Mouse (Mus musculus) left cerebral cortex, postnatal 36 days (tissue): ENCODE measurements around the gene 4931428L18Rik. TPM values are rescaled to one million over a fixed set of nuclear protein-coding genes. Genes with fewer than 3 reads are reported as not detected.
"Not testable (repeated sequence)": the region's sequence is repeated elsewhere in the genome, so short reads cannot be mapped to it uniquely, and the experiment has no call there.

Experiments used
- DNase-seq, 2 experiments: peaks; one replicate each; pipeline ENCODE4 v3.0.0; 2021 to 2022; ENCODE audit warnings: low spot score in 2 of 2, mixed read lengths in 1 of 2
- intact Hi-C: fragments of 180-260 bp; cut with DNase I; formaldehyde crosslinking; loops from one replicate; pipeline ENCODE4 v1.15.1; 2025
- total RNA-seq, 2 experiments: library from RNA; stranded (reverse); gene quantifications; 2 replicates each; pipeline ENCODE4 v1.2.3; 2021

Gene 4931428L18Rik
- total RNA-seq, 2 experiments from 2014 or later: not detected

DNA sequence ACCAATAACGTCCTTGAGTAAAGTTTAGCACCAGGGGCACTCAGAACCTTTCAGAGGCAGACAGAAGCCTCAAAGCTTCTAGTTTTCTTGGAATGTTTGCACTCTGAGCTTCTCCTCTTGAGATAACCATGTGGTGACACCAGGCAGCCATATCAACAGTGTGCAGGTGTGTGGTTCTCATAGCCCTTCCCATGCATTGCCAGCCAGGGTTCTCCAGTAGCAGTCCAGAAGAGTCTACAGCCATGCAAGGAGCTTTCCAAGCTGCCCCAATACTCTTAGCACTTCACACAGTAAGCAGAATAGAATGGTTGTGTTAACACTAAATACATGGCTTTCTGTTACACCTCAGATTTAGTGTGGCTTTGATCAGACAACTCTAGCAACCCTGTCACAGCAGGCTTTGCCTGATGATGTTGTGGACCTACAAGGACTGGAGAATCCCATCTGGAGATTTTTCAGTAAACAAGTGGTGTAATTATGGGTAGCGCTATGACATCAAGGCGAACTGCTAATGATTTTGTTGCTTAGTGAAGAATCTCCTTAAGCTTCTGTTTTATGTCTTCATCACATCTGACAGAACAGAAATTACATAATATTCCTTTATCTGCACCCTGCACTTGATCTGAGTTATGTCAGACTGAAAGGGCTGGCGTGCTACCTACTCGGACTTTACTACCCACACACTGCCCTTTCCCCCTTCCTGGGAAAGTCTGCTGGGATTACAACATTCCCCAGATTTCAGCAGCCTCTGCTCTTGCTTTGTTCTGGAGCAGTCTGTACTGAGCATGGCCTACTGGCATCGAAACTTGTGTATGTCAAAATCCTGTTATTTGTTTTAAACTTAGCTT, 149.7 kb downstream of the 4931428L18Rik start:
- DNase-seq: no peak
- intact Hi-C loops: no loop called here

DNA sequence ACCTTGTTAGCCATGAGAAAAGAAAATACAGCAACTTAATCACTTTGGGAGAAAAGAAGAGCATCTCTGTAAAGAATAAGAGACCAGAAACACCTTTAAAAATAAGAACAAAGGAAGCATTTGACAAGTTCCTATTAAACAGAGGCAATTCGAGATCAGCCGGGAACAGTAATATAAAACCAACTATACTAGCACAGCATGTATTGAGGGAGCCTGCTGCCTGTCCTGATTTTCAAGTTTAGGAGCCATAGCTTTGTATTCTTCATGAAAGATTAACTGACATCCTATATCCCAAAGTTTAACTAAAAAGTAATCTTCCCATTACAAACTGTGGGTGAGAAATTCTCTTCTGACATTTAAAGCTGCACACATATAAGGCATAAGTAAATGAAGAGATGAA, 151.3 kb downstream of the 4931428L18Rik start:
- no peak for DNase-seq
- intact Hi-C loops: no loop called here

DNA sequence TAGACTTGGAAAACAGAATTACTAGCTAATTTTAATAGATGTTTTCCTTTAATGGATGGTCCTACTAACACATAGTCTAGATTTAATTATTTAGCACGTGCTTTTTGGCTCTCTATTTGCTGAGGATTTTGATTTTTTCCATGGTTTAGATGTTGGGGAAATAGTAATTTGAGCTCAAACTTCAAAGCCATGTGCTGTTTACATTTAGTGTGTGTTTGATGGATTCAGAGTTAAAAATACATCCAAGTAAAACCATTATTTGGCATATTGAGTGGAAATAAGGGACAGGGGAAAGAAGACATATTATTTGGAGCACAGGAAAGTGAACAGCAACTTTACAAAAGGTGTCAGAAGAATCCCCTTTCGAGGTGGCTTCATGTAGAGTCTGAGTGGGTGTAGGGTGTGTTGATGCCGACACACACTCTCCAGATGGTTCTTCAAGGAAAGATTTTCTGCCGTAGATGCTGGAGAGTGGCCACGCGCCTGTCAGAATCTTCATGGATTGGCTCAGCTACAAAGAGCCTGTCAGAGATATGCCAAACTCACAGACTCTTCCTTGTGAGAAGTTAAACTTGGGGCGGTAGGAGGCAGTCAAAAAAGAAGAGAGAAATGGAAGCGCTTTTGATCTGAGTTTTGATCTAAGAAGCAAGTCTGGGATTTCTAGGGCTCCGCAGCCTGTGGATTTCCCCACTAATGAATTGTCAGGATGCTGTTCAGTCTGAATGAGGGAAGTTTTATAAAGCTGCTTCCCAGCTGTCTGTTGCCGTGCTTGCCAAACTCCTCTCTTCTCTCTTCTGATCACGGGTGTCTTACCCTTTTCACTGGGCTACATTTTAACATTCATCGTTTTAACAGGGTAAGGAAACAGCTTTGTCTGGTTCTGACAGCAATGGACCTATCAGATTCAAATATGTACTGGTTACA, 157.4 kb downstream of the 4931428L18Rik start:
- peak; percentile 34 for DNase-seq
- intact Hi-C loops: no loop called here

DNA sequence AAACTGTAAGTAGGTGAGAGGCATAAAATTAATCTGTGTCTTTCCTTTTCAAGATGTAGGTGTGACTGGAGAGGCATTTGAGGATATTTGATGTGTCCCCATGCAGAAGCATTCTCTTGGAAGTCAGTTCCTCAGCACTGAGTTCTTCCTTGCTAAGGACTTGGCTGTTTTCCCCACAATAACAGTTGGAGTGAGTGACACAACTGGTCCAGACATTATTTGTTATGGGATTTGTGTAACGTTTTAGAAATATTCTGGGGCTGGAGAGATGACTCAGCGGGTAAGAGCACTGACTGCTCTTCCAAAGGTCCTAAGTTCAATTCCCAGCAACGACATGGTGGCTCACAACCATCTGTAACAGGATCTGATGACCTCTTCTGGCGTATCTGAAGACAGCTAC, 162.7 kb downstream of the 4931428L18Rik start:
- intact Hi-C loops: no loop called here
- DNase-seq: no peak

DNA sequence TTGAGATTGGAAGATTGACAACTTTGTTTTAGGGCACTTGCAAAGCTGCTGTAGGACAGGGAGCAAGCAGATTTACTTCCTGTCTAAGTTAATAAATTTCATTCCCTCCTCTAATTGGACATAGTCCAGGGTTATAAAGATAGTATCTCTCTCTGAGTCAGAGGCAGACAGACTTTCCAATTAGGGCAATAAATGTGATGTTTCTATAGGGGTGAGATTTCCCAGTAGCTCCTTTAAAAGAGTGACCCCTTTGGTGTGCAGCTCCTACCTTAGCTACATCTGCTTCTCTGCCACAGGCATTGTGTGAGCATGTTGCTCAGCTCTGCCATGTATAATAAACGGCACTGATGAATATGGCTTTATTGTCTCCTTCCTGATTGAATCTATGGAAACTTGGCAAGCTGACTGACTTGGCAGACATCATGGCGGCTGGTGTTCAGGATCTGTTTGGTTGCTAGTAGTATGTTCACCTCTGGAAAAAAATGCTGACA, 163.6 kb downstream of the 4931428L18Rik start:
- no peak for DNase-seq
- intact Hi-C loops: no loop called here

DNA sequence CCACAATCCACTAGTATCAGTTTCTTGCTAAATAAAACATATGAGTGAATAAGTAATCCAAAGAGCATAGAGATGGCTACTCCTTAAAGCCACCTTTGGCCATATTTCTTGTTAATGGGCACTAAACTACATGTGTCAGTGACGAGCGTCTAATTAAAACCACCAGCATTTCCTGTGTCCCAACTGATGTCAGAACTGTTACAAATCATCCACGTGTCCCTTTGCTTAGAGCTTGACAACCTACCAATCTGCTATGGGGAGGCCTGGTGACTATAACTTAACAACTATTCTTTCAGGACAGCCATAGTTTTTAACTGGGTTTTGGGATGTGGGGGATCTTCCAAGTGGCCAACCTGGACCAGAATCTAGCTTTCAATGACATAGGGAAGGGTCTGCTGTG, 164.3 kb downstream of the 4931428L18Rik start:
- intact Hi-C loops: no loop called here
- no peak for DNase-seq

DNA sequence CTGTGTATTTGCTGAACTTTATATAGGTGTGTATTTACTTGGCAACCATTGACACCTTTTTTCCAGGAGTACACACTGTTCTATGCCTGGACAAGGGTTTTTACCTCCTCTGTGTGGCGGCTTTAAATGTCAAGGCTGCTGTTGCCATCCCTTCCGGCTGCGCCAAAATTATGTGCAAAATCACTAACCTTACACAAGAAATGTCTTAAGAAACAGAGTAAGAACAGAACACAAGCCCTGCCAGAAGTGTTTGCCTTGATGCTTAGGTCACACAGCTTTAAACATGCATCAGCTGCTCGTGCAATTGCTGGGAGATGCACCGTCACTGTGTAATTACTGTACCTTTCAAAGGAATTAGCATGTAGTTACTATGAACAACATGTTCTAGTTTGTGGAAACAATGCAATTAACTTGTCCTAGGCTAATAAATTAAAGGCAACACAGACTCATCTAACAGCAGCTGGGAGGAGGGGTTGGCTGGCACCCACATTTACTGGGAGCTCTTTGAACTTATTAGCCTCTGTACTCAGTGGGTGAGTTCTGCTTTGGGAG, 171.0 kb downstream of the 4931428L18Rik start:
- intact Hi-C loops: no loop called here
- DNase-seq: no peak

DNA sequence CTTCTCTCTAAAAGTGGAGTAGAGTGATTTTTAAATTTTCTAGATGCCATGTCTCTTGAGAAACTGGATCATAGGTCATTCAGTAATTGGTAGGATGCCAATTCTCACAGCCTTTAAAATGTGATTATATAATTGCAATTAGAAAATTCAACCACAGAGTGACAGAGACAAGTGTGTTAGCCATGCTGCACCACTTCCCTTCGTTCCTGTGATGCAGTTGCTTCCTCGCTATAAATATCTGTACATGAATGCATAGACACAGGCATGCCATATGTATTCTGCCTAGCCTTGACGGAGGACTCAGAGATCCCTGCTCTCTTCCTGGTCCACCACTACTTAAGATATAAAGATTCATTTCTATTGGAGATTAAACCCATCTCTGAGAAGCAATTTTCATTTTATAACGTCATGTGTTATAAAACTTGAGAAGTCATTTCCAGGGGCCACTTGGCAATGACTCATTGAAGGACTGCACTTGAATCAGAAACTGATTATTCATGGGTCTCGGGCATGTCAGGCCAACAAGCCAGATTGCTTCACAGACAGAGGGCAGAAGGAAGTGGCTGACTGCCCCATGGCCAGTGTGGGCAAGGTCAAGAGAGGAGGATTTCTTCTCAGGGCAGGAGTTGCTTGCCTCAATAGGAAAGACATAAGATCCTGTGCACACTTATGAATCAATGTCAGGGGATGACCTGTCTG, 172.4 kb downstream of the 4931428L18Rik start:
- intact Hi-C loops: no loop called here
- no peak for DNase-seq

DNA sequence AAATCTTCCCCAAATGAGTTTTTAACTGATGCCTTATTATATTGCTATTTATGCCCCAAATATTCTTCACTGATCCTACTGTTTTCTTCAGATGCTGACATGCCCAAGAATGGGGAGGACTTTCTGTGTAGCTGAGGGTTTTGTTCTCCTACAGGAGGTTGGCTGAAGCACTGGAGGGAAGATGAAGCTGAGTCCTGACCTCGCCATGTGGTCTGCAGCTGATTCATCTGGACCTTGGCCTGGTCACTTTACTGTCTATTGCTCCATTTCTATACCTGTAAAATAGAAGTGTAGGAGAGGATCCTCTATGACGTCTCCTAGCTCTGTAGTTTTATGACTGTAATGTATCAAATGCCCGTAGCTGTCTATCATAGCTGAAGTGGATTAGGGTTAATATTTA, 179.3 kb downstream of the 4931428L18Rik start:
- no peak for DNase-seq
- intact Hi-C loops: no loop called here

DNA sequence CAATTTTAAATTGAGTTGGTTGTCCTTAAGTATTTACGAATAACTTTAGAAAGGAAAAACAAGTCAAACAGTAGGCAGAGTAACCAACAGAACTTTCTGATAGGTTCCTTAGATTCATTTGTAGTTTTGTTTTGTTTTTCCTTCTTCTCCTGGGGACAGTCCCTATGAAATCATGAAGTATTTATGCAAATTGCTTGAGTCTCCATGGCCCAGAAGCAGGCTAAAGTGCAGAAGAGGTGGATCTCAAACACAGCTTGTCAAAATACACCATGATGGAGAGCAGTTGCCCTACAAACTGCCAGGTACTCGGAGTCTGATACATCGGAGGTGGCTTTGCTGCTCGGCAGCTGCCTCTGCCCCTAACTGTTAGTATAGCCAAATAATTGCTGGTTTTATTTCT, 179.7 kb downstream of the 4931428L18Rik start:
- intact Hi-C loops: no loop called here

DNA sequence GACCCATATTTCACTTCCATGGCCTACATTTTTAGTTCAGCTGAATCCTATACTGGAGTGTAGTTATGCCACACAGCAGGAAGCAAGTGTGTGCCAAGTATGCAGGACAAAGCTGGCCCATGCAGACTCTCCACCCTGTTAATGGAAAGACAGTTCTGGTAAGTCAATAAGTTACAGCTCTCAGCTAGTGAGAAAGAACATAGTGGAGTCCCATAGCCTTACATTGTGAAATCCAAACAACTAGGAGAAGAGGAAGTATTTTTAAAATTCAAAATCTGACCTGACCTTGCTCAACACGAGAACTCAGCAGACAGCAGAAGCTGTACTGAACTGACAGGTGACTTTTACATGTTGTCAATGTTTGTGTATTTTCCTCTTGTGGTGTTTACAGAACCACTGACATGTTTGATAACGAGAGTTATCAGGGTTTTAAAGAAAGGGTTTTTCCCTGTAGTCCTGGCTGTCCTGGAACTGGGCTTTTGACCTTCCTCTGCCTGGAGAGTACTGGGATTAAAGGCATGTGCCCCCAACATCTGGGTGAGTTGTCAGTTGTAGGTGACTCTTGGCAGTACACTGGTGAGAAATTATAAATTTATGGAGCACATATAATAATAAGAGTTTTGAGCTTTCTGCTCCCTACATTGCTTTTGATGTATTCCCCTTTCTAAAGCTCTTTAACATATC, 188.5 kb downstream of the 4931428L18Rik start:
- DNase-seq: no peak
- intact Hi-C loops: no loop called here

More for the DNA sequence above, 179.7 kb downstream of the 4931428L18Rik start:
- DNase-seq: no peak

DNA sequence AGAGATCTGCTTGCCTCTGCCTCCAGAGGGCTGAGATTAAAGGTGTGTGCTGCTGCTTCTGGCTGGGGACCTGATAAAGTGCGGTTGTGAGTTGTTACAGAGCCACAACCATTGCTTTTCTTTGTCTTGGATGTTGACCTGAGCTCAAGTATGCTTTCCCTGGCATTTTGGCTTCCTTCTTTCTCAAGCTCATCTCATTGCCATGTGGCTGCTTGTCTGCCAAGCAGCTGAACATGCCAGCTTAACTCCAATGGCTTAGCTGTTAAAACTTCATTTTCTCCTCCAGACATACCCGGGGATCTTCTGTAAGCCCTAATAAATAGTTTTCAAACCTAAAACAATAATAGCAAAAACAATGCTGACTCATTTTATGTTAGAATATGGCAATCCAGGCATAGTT, 190.1 kb downstream of the 4931428L18Rik start:
- DNase-seq: no peak
- intact Hi-C loops: no loop called here

DNA sequence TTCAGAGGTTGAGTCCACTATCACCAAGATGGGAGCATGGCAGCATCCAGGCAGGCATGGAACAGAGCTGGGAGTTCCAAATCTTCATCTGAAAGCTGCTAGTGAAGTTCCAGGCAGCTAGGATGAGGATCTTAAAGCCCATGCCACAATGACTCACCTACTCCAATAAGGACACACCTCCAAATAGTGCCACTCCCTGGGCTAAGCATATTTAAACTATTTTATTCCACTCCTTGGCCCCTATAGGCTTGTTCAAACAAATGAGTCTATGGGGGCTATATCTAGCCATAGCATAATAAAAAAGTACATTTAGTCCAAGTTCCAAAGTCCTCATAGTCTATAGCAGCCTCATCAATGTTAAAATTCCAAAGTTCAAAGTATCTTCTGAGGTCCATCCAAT, 199.3 kb downstream of the 4931428L18Rik start:
- DNase-seq: no peak
- intact Hi-C loops: no loop called here

DNA sequence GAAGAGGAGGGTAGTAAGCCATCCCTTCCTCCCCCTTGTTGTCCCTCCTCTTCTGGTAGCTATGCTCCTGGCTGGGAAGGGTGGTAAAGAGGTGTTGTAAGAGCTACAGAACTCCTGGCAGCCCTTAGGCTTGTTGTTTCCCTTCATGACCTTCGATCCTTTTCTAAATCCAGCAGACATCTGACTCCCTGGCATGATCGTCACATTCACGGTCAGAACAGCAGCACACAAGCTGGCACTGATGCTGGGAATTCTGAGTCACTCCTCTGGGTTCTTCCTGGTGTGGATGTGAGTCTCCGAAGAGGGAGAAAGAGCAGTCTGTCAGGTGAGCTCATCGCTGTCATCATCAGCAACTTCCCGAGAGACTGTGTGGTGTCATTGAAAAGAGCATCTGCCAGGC, 203.2 kb downstream of the 4931428L18Rik start:
- DNase-seq: peak in 1 of 2 experiments; percentile 5
- intact Hi-C loops: no loop called here

DNA sequence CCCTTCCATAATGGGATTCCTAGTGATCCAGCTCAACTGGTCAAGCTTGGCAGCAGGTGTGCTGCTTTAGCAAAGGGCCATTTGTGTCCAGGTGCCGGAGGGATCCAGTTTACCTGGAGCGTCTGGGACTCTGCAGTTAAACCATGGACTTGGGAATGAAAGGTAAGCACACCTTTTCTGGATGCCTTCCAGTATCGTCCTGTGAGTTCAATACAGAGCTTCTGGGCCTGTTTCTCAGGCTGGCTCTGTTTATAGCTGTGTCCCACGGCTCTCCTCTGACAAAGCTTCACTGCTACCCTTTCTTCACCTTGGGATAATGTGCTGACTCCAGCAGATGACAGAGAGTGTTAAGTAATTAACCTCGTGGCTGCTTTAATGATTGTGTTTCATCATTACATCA, 205.1 kb downstream of the 4931428L18Rik start:
- intact Hi-C loops: no loop called here
- no peak for DNase-seq

DNA sequence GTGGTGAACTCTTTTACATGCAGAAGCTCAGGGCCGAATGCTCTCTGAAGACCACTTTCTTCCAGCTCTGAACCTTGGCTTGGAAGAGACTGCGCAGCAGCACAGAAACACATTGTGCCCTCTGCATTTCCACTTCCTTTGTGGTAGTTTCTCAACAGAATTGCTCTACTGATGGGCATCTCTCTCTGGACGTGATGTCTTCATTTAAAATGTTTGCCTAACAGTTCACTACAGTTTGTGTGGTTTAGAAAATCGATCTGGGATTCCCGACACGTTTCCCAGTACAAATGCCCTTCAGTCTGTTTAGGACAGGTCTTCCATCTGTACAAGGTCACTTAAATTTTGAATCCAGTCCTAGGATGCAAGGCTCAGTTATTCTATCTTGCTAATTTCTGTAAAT, 206.4 kb downstream of the 4931428L18Rik start:
- intact Hi-C loops: no loop called here
- DNase-seq: no peak

DNA sequence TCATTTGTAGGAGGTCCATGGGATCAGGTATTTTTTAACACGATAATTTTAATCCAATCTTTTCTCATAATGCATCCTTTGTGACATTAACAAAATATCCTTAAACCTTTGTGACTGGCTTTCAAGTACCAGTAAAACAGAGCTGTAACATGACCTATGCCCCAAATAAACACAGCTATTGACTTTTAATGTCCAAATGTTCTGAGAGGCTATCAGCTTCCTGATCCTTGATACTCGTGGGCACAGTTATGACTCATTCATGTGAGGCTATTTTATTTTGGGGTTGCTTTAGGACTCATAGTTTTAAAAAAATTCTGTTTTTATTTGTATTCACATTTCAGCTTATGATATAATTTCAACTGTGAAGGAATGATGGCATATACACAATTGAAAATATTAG, 207.2 kb downstream of the 4931428L18Rik start:
- DNase-seq: no peak
- intact Hi-C loops: no loop called here

DNA sequence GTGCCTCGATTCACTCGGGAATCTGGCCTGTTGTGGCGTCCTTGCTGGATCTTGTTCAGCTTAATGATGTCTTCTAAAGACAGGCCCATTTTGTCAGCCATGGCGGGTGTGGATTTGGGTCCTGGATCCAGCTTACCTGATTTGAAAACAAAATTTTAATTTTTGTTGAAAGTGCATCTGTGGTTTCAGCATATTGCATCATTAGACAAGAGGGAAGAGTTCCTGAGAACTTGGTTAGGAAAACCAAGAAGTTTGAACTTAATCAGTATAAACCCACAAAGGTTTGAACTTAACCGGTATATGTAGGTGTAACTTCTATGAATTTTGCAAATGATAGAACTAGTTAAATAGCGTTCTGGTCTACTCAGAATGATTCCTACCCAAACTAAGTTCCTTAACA, 244.6 kb downstream of the 4931428L18Rik start, which contains the start of gene AC153137.1:
Gene AC153137.1, minus strand, starts transcription at position 101 of the 400 bp plus-strand sequence.
- DNase-seq, intact Hi-C loops: not testable (repeated sequence)

DNA sequence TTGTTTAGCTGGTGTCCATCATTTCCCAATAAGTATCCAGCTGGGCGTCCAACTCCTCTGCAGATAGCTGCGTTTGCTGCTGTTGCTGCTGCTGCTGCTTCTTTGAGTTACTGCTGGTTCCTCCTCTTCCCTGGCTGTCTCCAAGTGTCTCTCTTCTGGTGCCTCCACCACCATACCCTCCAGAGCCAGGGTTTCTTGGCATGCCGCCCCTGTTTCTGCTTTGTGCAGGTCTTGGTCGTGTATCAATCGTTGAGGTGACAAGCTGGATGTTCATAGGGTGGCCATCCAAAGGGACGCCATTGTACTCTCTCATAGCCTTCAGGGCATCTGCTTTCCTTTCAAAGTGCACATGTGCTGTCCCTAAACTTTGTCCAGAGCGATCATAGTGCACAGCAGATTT, 245.2 kb downstream of the 4931428L18Rik start:
- intact Hi-C loops, DNase-seq: not testable (repeated sequence)
